Mouse (Mus musculus) heart, adult 2 months (tissue): ENCODE data around the gene Vstm4.

Source experiments
- CTCF ChIP-seq: fragments of 200-600 bp; IDR thresholded peaks from 2 replicates; pipeline ENCODE4 v1.8.1; 2022; ENCODE audit warnings: antibody characterized with exemption, mild to moderate bottlenecking, moderate library complexity
- EP300 ChIP-seq: fragments of 200-500 bp; IDR thresholded peaks from 2 replicates; pipeline ENCODE4 v1.6.1; 2011; ENCODE audit warnings: low read depth, low read length, control low read depth; ENCODE audit not compliant: insufficient read depth
- POLR2A ChIP-seq: fragments of 200-500 bp; IDR thresholded peaks from 2 replicates; pipeline ENCODE4 v1.6.1; 2011; ENCODE audit warnings: mild to moderate bottlenecking, low read depth, low read length, control low read depth; ENCODE audit not compliant: insufficient read depth

DNA sequence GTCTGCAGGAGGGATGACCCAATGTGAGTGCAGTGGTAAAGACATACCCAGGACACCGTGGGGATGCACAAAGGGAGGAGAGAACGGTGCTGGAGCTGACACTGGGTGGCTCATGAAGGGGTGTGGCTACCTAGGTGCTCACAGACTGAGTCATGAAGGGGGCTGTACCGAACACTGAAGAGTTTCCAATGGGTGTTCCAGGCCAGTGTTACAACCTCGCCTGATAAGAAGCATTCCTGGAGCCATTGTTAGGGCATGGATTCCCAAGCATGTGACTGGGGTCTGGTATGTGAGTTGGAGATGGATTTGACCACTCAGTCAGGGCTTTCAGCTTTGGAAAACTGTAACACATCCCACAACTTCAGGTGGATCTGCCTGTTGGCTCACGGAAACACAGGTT is 15.4 kb downstream of the Vstm4 start:
- TF ChIP-seq POLR2A (no peak), CTCF (no peak), EP300 (no peak)
